Mouse (Mus musculus): ENCODE measurements around the gene Gm3409. TPM values are rescaled to one million over a fixed set of nuclear protein-coding genes. Genes with fewer than 3 reads are reported as not detected.
"Not testable (repeated sequence)": the region's sequence is repeated elsewhere in the genome, so short reads cannot be mapped to it uniquely, and the experiment has no call there.

Gene Gm3409
- polyA plus RNA-seq, 2 experiments, result not detected

DNA sequence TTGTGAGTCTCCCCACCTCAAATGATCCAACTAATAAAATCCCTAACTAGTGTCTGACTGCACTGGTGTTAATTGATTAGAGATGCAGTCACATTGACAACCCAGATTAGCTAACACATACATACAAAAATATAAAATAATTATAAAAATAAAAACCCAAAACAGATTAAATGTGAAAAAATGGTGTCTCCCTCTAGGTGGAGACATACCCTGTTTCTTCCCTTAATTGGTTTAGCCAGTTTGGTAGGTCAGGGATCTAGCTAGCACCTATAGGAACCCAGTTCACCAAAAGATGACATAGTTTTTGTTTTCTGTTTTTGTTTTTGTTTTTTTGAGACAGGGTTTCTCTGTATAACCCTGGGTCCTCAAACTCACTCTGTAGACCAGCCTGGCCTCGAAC lies 26.8 kb downstream of the Gm3409 start:
- DNase-seq (ENCODE audit: low read depth in 3 of 3, low spot score in 3 of 3) (no peak), ATAC-seq (ENCODE audit: insufficient read depth) (no peak)
- Histone ChIP-seq H3K27me3 (ENCODE audit: control insufficient read depth, insufficient read depth, low read length) (no peaks in the 10 kb centered on the region), H3K4me1 (replicated peaks; ENCODE audit: control insufficient read depth in 2 of 2, insufficient read depth in 2 of 2, low read length in 1 of 2) (no peaks in the 10 kb centered on the region), H3K9ac (replicated peaks) (no peak overlapping the region), H3K27ac (no peak overlapping the region), H3K9me3 (ENCODE audit: control insufficient read depth, low read length) (no peaks in the 10 kb centered on the region), H3K4me2 (ENCODE audit: low read depth) (no peak overlapping the region), H3K4me3 (ENCODE audit: insufficient read depth in 1 of 2, low read depth in 2 of 2, low read length in 2 of 2) (no peak overlapping the region), H3K36me3 (replicated peaks; ENCODE audit: control insufficient read depth, insufficient read depth, low read depth) (no peaks in the 10 kb centered on the region)
- TF ChIP-seq EP300 (IDR thresholded peaks at IDR 0.05; ENCODE audit: low read depth) (no peak), CTCF (IDR thresholded peaks at IDR 0.05; ENCODE audit: low read depth) (no peak)
- 42% methylated on average over 1 of the region's 1 CpGs for WGBS (ENCODE audit: insufficient replicate concordance)

DNA sequence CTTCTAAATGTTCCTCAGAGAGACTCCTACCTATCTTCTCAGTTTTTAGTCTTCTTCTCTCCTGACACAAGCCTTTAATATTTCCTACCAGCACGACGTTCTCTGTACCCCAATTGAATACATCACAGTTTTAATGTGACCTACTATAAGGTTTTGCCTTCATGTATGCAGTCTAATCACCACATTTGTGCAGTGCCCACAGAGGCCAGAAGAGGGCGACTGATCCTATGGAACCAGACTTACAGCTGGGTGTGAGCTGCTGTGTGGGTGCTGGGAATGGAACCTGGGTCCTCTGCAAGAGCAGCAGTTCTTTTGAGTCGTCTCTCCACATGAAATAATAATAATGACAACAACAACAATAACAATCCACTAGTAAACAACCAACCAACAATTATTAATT lies 29.6 kb downstream of the Gm3409 start:
- ATAC-seq (ENCODE audit: insufficient read depth) (no peak), DNase-seq (ENCODE audit: low read depth in 3 of 3, low spot score in 3 of 3) (no peak)
- no peaks in the 10 kb centered on the region for H3K36me3 ChIP-seq (replicated peaks; ENCODE audit: control insufficient read depth, insufficient read depth, low read depth)
- no peaks in the 10 kb centered on the region for H3K27me3 ChIP-seq (ENCODE audit: control insufficient read depth, insufficient read depth, low read length)
- no peak overlapping the region for H3K27ac ChIP-seq
- H3K4me1 ChIP-seq (replicated peaks; ENCODE audit: control insufficient read depth in 2 of 2, insufficient read depth in 2 of 2, low read length in 1 of 2), result no peaks in the 10 kb centered on the region
- no peak overlapping the region for H3K9ac ChIP-seq (replicated peaks)
- H3K4me2 ChIP-seq (ENCODE audit: low read depth), result no peak overlapping the region
- 41% methylated on average over 4 of the region's 4 CpGs for WGBS (ENCODE audit: insufficient replicate concordance)
- no peak overlapping the region for H3K4me3 ChIP-seq (ENCODE audit: insufficient read depth in 1 of 2, low read depth in 2 of 2, low read length in 2 of 2)
- TF ChIP-seq CTCF (IDR thresholded peaks at IDR 0.05; ENCODE audit: low read depth), result peak; percentile 58
- no peak for TF ChIP-seq EP300 (IDR thresholded peaks at IDR 0.05; ENCODE audit: low read depth)
- no peaks in the 10 kb centered on the region for H3K9me3 ChIP-seq (ENCODE audit: control insufficient read depth, low read length)

DNA sequence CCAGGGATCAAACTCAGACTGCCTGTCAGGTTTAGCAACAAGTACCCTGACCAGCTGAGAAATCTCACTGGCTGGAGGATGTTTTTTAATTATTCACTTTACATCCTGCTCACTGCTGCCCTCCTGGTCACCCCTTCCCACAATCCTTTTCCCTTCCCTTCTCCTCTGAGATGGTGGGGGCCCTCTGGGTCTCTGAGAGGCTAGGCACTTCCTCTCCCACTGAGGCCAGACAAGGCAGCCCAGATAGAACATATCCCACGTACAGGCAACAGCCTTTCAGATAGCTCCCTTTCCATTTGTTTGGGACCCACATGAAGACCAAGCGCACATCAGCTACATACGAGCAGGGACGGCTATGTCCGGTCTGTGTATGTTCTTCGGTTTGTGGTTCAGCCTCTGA lies 32.7 kb downstream of the Gm3409 start:
- H3K4me2 ChIP-seq (ENCODE audit: low read depth); H3K4me3 ChIP-seq (ENCODE audit: insufficient read depth in 1 of 2, low read depth in 2 of 2, low read length in 2 of 2); ATAC-seq (ENCODE audit: insufficient read depth); H3K9me3 ChIP-seq (ENCODE audit: control insufficient read depth, low read length); H3K27ac ChIP-seq; H3K36me3 ChIP-seq (replicated peaks; ENCODE audit: control insufficient read depth, insufficient read depth, low read depth); H3K4me1 ChIP-seq (replicated peaks; ENCODE audit: control insufficient read depth in 2 of 2, insufficient read depth in 2 of 2, low read length in 1 of 2); H3K27me3 ChIP-seq (ENCODE audit: control insufficient read depth, insufficient read depth, low read length); DNase-seq (ENCODE audit: low read depth in 3 of 3, low spot score in 3 of 3); H3K9ac ChIP-seq (replicated peaks): not testable (repeated sequence)
- 60% methylated on average over 6 of the region's 6 CpGs for WGBS (ENCODE audit: insufficient replicate concordance)

DNA sequence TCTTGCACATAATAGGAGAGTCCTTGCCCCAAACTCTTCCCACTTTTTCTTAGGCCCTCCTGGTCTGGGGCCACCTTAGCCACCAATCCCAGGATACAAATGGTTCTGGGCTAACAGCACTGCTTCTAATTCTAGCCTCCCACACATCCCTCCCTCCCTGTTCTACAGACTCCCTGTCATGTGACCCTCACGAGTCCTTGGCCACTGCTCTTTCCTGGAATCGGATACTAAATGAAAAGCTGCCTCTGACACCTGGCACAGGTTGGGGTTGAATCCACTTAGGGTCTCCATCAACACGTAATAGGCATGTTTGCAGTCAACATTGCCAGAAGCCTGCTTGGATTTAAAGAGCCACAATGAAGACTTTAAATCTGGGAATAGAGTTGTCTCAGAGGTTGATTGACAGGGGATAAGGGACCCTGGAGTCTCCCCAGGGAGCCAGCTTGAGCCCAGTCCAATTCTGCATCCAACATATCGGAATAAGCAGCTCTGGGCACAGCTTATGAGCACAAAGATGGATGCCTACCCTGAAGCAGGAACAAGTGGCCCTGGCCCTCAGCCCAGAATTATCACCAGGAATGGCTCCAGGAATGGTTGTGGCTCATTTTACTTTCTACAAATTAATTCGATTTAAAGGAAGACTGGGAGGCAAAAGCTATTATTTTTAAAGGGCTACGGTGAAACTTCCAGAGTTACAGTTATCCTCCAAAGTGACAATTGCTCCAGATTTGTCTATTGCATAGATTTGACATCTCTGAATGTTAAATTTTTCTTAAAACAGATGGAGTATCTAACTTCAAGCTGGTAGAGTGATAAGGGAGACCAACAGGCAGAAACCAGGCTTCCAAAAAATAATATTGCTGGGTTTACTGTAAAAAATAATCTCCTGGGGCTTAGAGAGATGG lies 34.6 kb downstream of the Gm3409 start:
- DNase-seq (ENCODE audit: low read depth in 3 of 3, low spot score in 3 of 3); H3K9me3 ChIP-seq (ENCODE audit: control insufficient read depth, low read length); H3K36me3 ChIP-seq (replicated peaks; ENCODE audit: control insufficient read depth, insufficient read depth, low read depth); H3K4me2 ChIP-seq (ENCODE audit: low read depth); H3K4me1 ChIP-seq (replicated peaks; ENCODE audit: control insufficient read depth in 2 of 2, insufficient read depth in 2 of 2, low read length in 1 of 2); ATAC-seq (ENCODE audit: insufficient read depth); H3K27me3 ChIP-seq (ENCODE audit: control insufficient read depth, insufficient read depth, low read length); H3K9ac ChIP-seq (replicated peaks); H3K4me3 ChIP-seq (ENCODE audit: insufficient read depth in 1 of 2, low read depth in 2 of 2, low read length in 2 of 2); H3K27ac ChIP-seq: not testable (repeated sequence)
- 43% methylated on average over 6 of the region's 6 CpGs for WGBS (ENCODE audit: insufficient replicate concordance)

DNA sequence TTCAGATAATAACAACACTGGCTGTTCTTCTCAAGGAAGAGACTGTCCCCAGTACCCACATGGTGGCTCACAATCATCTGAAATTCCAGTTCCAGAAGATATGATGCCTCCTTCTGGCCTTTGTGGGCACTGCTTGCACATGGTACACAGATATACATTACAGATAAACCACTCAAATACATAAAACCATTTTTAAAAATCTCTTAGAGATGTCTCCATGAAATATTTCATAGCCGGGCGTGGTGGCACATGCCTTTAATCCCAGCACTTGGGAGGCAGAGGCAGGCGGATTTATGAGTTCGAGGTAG lies 35.2 kb downstream of the Gm3409 start:
- WGBS (ENCODE audit: insufficient replicate concordance), result 69% methylated on average over 4 of the region's 4 CpGs
- not testable (repeated sequence) for H3K4me2 ChIP-seq (ENCODE audit: low read depth); H3K4me3 ChIP-seq (ENCODE audit: insufficient read depth in 1 of 2, low read depth in 2 of 2, low read length in 2 of 2); ATAC-seq (ENCODE audit: insufficient read depth); H3K9me3 ChIP-seq (ENCODE audit: control insufficient read depth, low read length); H3K27me3 ChIP-seq (ENCODE audit: control insufficient read depth, insufficient read depth, low read length); DNase-seq (ENCODE audit: low read depth in 3 of 3, low spot score in 3 of 3); H3K27ac ChIP-seq; H3K36me3 ChIP-seq (replicated peaks; ENCODE audit: control insufficient read depth, insufficient read depth, low read depth); H3K9ac ChIP-seq (replicated peaks); H3K4me1 ChIP-seq (replicated peaks; ENCODE audit: control insufficient read depth in 2 of 2, insufficient read depth in 2 of 2, low read length in 1 of 2)
